Mouse (Mus musculus) gastrocnemius, adult 8-10 months (tissue): ENCODE measurements around the gene Ppp1r37. TPM values are rescaled to one million over a fixed set of nuclear protein-coding genes. Genes with fewer than 3 reads are reported as not detected.

Experiments
- DNase-seq, 2 experiments: peaks; one replicate each; pipeline ENCODE4 v3.0.0; 2022; ENCODE audit warnings: low spot score in 2 of 2
- total RNA-seq, 4 experiments: library from RNA; stranded (reverse); gene quantifications; 2 replicates each; pipeline ENCODE4 v1.2.4; 2022

Ppp1r37 gene
- total RNA-seq, 4 experiments from 2014 or later = 45.9 to 52.8 (median 48.8) TPM

DNA sequence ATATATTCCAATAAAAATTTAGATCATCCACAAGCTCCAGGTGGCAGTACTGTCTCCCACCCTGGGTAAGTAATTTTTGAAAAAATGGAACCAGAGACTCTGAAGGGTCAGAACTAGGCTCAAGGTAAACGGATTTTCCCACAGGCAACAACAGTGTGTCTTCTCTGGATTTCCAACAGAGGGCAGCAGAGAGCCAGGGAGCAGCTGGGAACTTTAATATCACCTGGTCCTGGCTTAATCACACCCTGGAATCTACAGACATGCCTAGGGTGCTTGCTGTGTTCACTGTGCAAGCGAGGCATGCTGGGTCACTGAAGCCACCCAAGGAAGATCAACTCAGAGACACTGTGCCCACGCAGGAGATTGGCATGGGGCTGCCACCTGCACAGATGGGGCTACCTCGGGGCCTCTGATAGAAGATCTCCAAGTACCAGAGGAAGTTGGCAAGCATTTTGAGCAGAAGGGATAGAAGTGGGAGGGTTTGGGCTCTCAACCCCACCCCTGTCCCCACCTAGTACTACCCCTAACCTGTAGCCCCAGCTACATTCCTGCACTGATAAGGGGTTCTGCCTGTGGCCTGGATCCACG is 59.3 kb downstream of the Ppp1r37 start:
- DNase-seq = no peak

DNA sequence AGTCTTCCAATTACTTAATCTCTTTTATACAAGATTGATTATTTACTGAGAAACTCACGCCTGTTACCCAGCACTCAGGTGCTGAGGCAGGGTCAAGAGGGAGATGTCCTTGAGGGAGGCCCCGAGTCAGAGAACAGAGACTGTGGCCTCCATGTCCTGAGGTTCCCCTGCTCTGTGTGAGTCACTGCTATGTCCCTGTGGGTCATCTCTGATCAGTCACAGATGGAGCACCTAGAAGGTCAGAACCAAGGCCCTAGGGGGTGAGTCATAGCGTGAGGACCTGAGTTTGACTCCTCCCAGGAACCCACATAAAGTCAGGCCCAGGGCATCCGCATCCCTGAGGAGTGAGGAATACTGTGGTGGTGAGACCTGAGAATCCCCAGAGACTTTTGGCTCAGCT is 61.2 kb downstream of the Ppp1r37 start:
- DNase-seq = no peak

DNA sequence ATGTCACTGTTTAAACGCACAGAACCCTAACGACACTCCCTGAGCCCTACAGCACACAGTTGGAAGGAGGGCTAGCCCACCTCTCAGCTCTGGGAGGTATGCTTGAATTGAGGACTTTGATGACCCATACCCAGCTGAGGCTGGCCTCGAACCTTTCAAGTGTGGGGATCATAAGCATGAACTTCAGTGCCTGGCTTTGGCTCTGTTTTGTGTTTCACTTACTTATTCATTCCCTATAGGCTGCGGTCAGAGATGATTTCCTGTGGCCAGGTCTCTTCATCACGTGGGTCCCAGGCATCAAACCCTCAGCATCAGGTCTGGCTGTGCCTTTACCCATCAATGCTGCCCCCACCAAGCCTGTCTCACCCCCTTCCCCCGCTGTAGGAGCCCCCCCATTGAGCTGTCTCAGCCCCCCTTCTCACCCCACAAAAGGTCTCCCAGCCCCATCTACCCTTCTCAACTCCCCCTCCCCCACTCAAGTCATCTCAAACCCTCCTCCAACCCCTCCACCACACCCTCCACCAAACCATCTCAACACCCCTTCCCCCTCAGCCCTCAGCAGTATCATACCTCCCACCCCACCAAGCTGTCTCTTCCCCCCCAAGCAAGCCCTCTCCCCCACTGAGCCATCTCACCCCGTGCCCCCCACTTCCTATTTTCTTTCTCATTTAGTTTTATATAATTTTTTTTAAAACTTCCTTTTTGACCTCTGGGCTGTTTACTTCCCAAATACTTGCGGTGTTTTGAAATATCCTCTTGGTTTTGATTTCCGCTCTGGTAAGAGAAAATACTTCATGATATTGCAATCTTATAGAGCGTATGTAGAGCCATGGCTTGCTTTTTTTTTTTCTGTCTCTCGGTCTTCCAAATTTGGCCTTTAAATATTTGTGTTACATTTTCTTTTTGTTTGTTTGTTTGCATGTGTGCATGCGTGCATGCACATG is 62.2 kb downstream of the Ppp1r37 start:
- no peak for DNase-seq

DNA sequence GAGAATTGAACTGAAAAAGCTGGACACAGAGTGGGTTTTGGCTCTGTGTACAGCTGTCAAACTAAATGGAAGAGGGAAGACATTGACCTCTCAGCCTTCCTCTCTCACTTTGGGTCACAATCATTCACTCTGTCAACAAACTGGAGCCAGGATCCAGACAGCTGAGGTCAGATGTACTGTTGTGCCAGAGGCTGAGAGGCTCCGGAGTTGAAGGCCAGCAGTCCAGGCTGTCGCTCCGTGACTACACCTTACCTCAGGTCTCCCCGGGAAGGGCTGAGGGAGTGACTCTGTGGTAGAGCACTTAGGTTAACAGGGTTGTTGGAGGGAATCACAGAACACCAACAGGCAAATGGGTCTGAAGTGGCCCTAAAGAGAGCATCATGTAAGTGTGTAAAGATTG is 64.5 kb downstream of the Ppp1r37 start:
- no peak for DNase-seq

DNA sequence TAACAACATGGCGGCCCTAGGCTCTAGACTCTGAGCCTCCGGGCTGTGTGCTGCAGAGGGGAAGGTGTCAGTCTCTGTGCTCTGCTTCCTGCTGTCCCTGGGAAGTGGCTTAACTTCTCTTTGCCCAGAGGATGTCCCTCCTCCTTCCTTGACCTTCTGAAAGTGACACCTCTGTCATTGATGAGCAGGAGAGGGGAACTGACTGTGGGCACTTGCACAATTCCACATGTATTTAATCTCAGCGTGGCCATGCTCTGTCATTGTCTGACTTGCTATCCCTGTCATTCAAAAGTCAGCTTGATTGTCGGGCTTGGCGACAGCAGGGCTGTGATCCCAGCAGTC is 66.7 kb downstream of the Ppp1r37 start:
- DNase-seq = no peak

DNA sequence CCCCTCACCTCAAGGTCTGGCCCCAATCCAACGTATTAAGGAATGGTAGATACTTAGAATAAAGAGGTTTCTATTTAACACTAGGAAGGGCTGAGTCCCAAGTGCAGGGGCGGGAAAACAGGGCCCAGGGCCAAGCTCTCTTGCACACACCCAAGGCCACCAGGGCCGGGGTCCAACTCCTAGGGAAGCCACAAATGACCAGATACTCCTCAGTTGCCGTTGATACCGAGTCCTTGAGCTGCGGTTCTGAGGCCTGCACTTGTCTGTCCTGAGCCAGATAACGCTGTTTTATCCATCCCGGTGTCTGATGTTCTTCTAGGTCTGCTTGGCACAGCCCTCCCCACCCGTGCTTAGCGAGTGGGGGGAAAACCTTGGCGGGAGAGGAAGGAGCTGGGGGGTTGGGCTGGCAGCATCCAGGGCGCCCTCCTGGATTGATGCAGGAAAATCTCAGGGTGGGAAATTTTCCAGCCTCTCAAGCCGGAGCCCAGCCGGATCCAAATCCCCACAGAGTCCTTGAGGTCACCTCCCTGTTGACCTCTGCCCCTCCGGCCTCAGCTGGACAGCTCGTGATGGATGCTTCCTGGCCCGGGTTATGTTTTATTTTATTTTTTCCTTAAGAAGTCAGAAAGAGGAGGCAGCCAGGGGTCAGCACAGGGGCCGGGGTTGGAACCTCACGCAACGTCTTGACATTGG is 67.2 kb downstream of the Ppp1r37 start:
- DNase-seq = no peak

DNA sequence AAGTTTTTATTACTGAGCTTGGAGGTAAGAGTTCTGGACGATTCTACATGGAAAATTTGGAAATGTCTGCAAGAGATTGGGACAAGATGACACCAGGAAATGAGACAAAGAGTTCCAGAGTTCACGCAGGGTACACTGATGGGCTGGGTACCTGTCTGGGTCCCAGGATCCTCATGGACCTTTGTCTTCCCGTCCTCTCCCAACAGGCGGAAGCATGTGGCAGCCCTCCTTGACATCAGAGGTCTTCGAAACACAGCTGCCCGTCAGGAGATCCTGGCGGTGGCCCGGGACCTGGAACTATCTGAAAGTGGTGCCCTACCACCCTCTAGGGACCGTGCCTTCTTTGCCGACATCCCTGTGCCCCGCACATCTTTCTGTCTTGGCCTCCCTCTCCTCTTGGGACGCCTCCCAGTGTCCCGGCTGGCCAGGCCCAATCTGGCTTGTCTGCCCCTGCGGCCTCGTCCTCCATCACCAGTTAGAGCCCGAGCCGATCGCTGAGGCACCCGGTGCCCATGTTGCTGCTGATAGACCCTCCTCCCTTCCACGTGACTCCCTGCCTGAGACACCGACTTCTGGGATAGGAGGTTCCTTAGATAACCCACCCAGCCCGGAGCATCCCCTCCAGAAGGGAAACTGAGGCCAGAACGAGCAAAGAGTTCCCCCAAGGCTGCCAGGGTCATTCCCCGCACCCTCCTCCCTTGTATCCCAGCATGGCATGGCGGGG is 68.0 kb downstream of the Ppp1r37 start:
- no peak for DNase-seq

DNA sequence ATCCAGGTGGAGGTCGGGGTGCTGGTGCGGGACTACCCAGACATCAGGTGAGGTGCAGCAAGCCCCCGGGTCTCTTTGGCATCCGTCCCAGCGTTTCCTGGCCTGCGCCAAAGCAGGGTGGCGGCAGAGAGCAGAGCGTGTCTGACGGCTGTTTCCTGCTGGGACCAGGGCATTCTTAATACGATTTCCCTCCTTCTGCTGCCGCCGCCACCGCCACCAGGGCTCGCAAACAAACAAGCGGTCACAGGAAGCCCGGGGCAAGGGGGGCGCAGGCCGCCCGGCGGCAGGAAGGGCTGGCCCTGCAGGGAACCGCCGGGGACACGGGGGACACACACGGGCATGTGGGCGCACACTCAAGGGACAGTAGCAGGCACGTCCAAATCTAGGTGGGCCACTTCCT is 71.1 kb downstream of the Ppp1r37 start:
- DNase-seq = no peak

DNA sequence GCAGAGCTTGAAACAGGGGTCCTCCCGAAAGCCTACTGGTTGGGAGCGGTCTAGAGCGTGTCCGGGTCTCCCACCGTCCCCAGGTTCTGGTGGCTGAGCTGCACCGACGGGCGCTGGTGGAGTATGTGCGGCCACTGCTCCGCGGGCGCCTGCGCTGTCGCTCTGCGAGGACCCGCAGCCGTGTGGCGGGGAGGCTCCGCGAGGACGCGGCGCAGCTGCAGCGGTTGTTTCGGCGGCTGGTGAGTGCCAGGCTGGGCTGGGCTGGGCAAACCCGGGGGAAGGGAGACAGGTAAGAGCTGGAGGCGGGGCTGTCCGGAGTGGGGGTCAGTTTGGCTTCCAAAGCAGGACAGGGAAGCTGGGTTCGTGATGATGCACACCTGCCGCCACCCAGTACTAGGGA is 73.4 kb downstream of the Ppp1r37 start:
- DNase-seq = no peak

DNA sequence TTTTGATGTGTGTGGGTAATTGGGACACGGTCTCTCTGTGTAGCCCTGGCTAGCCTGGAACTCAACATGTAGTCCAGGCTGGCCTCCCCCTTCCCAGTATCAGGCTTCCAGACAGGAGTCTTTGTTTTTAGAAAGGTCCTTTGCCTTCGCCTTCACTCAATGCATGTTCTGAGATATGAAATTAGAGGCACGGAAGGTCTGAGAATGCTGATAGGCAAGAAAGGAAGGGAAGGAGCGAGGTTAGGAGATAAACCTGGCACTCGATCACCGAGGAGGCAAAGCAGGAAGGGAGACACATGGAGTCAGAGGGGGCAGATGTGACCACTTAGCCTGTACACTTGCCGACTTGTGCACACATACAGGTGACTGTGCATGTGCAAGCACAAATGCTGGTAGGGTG is 76.3 kb downstream of the Ppp1r37 start:
- no peak for DNase-seq

DNA sequence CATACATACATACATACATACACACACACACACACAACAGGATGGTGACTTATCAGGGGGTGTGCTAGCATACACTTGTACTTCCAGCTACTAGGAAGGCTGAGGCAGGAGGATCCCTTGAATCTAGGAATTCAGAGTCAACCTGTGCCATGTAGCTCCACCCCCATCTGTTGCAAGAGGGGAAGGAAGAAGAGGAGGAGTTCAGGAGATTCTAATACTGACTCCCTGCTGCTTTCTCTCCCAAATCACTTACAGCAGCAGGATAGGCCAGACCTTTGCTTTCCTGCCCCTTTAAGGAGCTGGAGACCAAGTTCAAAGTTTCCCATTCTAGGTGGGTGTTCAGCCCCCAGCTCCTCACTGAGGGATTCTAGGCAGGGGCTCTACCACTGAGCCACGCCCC is 77.4 kb downstream of the Ppp1r37 start:
- DNase-seq = no peak

DNA sequence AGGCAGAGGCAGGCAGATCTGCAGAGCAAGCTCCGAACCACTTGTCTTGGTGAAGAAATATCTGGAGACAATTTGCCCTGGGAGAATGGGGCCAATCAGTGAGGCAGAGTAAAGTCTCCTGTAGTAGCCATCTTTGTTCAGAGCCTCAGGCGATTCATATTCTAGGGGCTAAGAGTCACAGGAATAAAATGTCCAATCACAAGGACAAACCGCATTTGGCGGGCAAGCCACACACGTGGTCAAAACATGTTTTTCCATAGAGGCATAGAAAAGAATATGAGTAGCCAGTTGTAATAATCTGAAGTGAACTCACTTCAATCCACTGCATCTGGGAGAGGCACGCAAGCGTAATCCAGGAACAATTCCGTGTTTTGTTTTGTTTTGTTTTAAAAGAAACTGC is 79.6 kb downstream of the Ppp1r37 start:
- no peak for DNase-seq

Other genes starting within 250 kb of the Ppp1r37 start
- gene Ercc1, start 218.3 kb downstream of the Ppp1r37 start, total RNA-seq = 10 to 100 TPM; 27.1 to 33.7 (median 28.7) TPM
- gene Cd3eap, start 203.6 kb downstream of the Ppp1r37 start, total RNA-seq = 10 to 100 TPM in 3 of 4 experiments, 1 to 10 TPM in 1; 8.9 to 13.9 (median 11.2) TPM
- 1 to 10 TPM; 2.8 to 6.3 (median 4.1) TPM for gene Ppp1r13l, start 203.3 kb downstream of the Ppp1r37 start, total RNA-seq
- gene Ercc2, start 181.1 kb downstream of the Ppp1r37 start, total RNA-seq = 10 to 100 TPM in 2 of 4 experiments, 1 to 10 TPM in 2; 7.5 to 14.9 (median 10.4) TPM
- under 1 TPM in 3 of 4 experiments, not detected in 1; 0.21 to 0.40 (median 0.24) TPM for gene Klc3, start 159.0 kb downstream of the Ppp1r37 start, total RNA-seq
- over 10,000 TPM; 38,224 to 44,934 (median 40,442) TPM for gene Ckm, start 158.3 kb downstream of the Ppp1r37 start, total RNA-seq
- gene Mark4, start 104.3 kb downstream of the Ppp1r37 start, total RNA-seq = 10 to 100 TPM; 18.0 to 20.0 (median 19.8) TPM
- under 1 TPM; 0.27 to 0.80 (median 0.35) TPM for gene Exoc3l2, start 99.7 kb downstream of the Ppp1r37 start, total RNA-seq
- gene Bloc1s3, start 54.7 kb downstream of the Ppp1r37 start, total RNA-seq = 1 to 10 TPM; 2.1 to 2.7 (median 2.3) TPM
- gene Trappc6a, start 54.7 kb downstream of the Ppp1r37 start, total RNA-seq = 10 to 100 TPM in 1 of 4 experiments, 1 to 10 TPM in 3; 7.6 to 10.2 (median 8.8) TPM
- gene Nkpd1, start 45.2 kb downstream of the Ppp1r37 start, total RNA-seq = not detected
- gene Zfp296, start 14.2 kb upstream of the Ppp1r37 start, total RNA-seq = 1 to 10 TPM in 1 of 4 experiments, under 1 TPM in 3; 0.56 to 1.1 (median 0.77) TPM
- gene Gemin7, start 14.5 kb upstream of the Ppp1r37 start, total RNA-seq = 100 to 1,000 TPM in 2 of 4 experiments, 10 to 100 TPM in 2; 78.5 to 108 (median 99.3) TPM
- 10 to 100 TPM in 1 of 4 experiments, 1 to 10 TPM in 3; 6.3 to 10.0 (median 9.2) TPM for gene Clasrp, start 41.4 kb upstream of the Ppp1r37 start, total RNA-seq
- gene Relb, start 66.4 kb upstream of the Ppp1r37 start, total RNA-seq = 10 to 100 TPM in 2 of 4 experiments, 1 to 10 TPM in 2; 7.0 to 12.5 (median 9.5) TPM
- 10 to 100 TPM; 49.6 to 55.5 (median 51.0) TPM for gene Clptm1, start 102.0 kb upstream of the Ppp1r37 start, total RNA-seq
- not detected for gene Apoc2, start 114.9 kb upstream of the Ppp1r37 start, total RNA-seq
- gene Gm44805, start 118.3 kb upstream of the Ppp1r37 start, total RNA-seq = not detected
- gene Apoc4, start 118.4 kb upstream of the Ppp1r37 start, total RNA-seq = not detected
- gene Apoc1, start 129.6 kb upstream of the Ppp1r37 start, total RNA-seq = 1 to 10 TPM in 2 of 4 experiments, not detected in 2; 1.1 to 2.1 TPM
- gene Apoe, start 136.1 kb upstream of the Ppp1r37 start, total RNA-seq = 10 to 100 TPM; 18.8 to 67.9 (median 47.9) TPM
- 10 to 100 TPM; 44.3 to 48.3 (median 46.0) TPM for gene Tomm40, start 152.4 kb upstream of the Ppp1r37 start, total RNA-seq
- gene Nectin2, start 187.4 kb upstream of the Ppp1r37 start, total RNA-seq = 1 to 10 TPM; 1.0 to 1.8 (median 1.5) TPM
- 10 to 100 TPM; 16.7 to 24.4 (median 18.0) TPM for gene Bcam, start 207.9 kb upstream of the Ppp1r37 start, total RNA-seq
- gene Cblc, start 233.7 kb upstream of the Ppp1r37 start, total RNA-seq = not detected